Mouse (Mus musculus) cerebellum, adult 11 months (tissue): Measurements from ENCODE around the gene Polr2a.

Experiments used
- DNase-seq: peaks from one replicate; pipeline ENCODE4 v3.0.0; 2022

The Polr2a gene

DNA sequence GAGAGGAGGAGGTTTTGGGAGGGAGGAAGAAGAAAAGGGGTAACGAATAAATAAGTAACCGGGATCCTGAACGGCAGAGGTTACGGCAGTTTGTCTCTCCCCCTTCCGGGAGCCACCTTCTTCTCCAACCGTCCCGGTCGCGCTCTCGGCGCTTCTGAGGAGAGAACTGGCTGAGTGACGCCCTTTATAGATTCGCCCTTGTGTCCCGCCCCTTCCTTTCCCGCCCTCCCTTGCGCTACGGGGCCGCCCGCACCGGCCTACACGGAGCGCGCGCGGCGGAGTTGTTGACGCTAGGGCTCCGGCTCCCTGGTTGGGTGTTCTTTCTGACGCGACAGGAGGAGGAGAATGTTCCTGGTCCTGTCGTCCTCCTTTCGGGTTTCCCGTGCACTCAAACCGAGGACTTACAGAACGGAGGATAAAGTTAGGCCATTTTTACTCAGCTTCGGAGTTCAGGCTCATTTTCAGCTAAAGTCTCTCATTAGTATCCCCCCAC lies at the start of gene Polr2a:
Gene Polr2a (minus strand): TSS at position 160 of the 493 bp plus-strand sequence.
- peak; percentile 97 for DNase-seq

DNA sequence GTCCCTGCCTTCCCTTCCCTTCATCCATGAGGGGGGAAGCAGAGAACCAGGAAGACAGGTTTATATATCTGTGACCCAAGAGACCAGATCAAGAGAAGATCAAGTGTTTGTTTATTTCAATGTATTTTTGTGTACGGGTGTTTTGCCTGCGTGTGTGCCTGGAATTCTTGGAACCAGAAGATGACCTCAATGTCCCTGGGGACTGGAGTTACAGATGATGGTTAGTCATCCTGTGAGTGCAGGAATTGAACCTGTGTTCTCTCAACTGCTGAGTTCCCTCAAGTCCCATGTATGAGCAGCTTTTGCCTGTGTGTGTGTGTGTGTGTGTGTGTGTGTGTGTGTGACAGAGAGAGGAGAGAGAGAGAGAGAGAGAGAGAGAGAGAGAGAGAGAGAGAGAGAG lies 49.2 kb upstream of the Polr2a start:
- DNase-seq: no peak

DNA sequence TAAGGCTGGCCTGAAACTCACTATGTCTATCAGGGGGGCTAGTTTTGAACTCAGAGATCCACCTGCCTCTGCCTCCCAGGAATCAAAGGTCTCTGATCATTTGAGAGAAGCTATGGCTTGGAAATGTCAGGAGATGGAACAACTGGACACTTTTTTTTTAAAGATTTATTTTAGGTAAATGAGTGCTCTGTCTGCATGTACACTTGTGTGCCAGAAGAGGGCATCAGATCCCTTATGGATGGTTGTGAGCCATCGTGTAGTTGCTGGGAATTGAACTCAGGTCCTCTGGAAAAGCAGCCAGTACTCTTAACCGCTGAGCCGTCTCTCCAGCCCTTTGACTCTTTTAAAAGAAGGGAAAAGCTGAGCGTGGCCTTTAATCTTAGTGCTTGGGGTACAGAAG lies 47.9 kb upstream of the Polr2a start:
- no peak for DNase-seq

DNA sequence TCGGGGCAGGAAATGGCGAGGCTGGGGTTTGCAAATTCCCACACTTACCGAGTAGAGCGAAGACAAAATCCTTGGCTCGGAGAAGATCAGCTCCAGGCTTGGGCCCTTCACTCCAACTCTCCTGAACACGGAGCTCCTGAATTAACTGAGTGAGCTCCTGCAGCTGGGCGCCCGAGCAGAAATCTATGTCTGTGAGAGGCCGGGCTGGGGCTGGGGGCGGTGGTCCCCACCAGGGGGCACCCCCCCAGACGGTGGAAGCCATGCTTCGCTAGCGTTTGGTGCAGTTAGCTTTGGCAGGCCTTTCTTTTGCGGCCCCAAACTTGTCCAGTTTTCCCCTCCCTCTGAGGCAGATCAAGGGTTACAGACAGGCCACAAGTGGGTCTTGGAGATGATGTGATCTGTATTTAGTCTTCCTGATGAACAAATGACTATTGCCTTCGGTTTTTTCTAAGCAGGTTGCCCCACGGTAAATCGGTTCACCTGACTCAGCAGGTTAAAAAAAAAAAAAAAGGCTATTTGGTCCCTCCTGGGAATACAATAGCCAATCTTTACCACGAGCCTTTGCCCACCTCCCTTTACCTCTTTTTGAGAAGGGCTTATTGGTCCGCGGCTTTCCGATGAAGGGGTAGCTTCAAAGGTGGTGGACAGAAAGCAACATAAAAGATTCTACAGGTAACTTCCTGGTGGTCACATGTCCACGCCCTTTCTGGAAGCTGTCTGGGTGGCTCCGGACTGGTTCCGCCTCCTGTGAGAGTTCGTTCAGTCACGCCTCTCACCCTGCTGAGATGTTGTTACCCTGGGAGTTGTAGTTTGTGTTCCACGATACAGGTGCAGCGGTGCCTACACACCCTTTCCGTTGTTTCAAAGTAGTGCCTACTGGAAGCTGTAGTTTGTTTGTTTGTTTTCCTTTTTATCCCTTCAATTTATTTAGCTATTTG lies 46.8 kb upstream of the Polr2a start, which contains the start of gene Tmem102:
Gene Tmem102 (minus strand): TSS at position 653 of the 938 bp plus-strand sequence.
- DNase-seq: no peak

DNA sequence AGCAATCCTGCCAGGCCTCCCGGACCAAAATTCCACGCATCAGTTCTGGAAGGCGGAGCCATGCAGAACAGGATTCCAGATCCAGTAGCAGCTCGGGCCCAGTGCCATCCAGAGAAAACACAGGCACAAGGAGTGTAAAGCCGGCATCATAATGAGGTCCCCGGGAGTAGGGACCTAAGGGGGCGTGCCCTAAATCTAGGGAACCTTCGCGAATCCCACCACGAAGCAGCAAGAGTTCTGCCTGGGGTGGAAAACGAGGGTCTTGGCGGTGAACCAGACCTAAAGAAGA lies 46.2 kb upstream of the Polr2a start:
- DNase-seq: no peak

DNA sequence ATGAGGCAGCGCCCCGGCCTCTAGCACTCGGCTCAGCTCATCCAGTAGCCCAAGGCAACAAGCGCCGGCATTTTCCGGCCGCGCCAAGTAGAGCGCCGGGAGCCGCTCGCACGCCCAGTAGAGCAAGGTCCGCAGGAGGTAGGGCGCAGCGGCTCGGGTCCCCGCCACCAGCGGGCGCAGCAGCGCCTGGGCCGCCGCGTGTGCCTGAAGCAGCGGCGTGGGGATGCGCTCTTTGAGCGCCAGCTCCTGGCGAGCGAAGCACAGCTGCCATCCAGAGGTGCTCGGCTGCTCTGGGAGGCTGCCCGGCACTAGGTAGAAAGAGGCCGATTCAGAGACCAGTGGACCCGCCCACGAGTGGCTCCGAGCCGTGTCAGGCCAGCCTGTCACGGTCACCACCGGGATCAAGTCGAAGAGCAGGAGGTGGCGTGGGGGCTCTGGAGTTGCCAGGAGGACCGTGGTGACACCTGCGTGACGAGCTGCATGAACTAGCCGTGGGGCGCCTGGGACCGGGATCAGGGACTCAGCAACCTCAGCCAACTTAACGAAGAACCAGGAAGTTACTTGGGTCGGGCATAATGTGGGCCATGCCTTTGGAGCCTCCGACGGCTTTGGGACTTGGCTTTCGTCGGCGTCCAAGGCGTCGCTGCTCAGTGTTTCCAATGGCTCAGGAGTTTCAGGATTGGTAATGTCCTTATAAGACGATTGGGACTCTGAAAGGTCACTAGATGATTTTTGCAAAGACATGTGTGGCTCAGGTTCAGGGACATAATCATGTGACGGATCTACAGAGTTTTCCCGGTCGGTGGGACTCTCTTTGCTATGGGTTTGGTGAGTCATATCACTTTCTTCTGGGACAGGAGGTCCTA lies 45.6 kb upstream of the Polr2a start:
- no peak for DNase-seq

DNA sequence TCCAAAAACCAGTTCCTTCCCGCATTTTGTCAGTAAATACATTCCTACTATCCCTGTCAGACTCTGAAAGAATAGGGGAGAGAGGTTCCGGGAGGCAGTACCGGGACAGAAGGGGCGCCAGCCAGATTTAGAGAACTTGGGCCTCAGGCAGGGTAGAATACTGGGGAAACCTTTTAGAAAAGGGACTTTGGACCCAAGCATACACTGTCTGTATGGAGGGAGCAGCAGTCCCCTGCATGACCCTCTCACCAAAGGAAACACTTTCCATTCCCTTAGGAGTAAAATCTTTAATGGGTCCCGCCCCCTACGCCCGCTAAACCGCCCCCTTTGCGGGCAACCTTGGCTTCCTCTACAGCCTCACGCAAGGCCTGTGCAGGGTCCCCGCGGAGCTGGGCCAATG lies 44.9 kb upstream of the Polr2a start:
- DNase-seq: no peak

DNA sequence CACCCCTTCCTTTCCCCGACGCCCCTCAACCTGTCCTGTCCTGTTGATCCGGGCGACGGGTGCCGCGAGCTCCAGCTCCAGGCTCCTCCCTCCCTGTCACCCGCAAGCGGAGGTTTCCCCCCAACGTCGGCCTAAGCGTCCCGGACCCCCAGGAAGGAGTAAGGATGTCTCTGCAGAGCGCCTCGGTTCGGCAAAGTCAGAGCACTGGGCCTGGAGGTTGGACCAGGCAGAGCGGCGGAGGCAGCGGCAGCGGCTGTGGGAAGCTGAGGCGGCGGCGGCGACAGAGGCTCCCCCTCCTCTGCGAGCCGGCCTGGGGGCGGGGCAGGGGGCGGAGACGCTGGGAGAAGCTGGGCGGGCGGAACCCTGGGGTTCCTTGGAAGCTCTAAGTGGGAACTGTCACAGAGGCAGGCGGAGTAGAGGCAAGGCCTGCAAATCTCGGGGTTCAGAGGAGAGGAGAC lies 44.2 kb upstream of the Polr2a start:
- DNase-seq: no peak

DNA sequence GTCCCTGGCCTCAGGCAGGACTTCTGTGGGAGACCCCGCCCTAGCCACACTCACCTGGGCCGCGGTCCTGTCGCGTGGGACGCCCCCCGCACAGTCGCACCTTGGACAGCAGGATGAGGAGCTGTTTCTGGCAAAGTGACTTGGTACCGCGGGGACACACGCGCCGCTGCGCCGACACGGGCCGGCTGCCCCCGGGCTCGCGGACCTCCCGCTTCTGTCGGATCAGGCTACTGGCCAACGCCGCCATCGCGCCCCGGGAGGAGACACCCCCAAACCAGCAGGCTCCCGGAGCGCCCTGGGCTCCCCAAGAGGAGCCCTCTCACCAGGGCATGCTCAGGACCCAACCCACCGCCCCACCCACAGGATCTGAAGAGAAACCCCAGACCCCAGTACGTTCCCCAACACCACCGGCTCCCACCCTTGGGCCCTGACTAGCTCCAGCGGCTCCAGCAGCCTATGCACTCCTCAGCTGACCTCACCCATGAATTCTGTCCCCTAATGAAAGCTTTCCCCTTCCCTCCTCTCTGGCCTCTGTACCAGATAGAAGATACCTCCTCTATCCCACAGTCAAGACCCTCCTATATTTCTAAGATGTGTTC lies 43.0 kb upstream of the Polr2a start, which contains the start of gene Fgf11:
Gene Fgf11 (minus strand): TSS at position 479 of the 599 bp plus-strand sequence.
- DNase-seq: no peak

DNA sequence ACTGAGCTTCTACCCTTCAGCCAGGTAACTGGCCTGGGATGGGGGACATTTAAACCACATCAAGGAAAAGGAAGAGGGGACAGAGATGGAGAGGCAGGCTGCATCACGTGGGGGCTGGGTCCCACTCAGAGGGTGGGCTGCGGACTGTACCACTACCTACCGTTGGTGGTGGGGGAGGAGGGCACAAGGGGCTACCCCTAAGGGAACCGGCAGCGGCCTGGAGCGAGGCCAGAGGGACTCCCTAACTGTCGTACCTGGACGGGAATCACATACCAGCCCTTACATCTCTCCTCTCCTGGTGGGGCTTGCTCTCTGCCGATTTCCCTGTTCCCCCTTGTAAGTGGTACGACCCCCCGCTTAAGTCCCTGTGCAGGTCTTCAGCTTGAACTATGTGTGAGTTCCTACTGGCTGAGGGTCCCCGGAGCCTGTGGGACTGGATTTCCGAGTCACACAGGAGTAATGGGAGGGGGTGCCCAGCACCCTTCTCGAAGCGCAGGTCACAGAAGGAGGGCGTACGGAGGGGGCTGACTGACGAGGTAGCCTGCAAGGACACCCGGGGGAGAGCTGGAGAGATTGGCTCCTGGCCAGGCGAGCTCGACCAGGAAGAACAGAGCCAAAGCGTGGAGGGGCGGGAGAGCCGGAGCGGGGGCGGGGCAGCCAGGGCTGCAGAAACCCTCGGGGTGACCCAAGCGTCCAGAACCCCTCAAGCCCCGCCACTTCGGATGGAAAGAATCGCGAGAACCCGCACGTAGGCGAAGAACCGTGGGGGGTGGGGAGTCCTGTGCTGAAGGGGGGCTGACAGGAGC lies 42.2 kb upstream of the Polr2a start:
- DNase-seq: no peak

DNA sequence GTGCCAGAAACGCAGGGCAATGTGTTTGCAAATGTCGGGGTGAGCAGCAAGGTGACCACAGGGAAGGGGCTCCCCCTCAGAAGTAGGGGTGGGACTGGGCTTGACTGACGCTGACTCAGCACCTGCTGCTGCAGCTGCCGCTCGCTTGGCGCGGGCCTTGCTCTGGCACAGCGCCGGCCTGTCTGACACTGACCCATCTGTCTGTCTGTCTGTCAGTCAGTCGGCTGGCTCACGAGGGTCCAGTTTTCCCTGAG lies 41.6 kb upstream of the Polr2a start:
- no peak for DNase-seq

DNA sequence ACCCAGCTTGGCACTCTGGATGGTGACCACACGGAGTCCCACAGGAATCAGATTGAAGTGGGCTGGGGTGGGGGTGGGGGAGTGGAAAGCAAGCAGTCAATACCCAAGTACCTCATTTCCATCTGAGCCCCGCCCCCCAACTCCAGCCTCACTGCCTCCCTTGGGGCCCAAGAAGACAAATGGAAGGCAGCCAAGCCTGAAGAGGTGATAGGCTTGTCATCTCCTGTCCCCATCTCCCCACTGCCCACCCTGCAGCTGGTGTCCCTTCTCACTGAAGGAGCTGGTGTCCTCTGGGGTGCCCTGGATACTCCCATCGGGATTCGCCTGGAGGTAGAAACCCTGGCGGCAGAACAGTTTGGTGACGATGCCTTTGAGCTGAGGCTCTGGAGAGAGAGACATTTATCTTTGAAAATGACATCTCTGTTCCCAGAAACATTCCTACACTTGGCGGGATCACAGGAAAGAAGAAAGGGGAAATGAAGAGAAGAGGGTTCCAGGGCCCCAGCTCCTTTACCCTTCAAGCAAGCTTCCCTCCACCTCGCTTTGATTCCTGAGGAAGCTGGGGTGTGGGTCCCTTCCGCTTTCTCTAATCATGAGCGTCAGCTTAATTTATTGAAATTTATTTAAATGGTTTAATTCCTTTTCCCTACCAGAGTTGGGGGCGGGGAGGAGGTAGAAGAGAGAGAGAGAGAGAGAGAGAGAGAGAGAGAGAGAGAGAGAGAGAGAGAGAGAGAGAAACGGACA lies 41.1 kb upstream of the Polr2a start:
- no peak for DNase-seq

DNA sequence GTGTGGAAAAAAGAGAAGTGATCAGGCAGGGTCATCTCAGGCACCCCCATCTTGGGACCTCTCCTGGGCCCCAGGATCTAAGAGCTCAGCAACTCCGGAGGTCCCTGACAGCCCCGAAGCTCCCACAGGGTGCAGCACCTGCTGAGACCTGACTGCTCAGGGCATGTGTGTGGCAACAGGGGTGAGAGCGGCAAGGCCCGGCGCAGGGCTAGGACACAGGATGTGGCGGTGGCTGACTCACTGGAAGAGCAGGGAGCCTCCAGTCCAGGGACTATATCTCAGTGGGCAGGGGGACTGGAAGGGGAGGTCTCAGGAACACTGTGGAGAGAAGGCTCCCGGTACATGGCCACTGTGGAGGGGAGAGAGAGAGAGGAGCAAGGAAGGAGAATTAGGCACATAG lies 39.5 kb upstream of the Polr2a start:
- DNase-seq: no peak

DNA sequence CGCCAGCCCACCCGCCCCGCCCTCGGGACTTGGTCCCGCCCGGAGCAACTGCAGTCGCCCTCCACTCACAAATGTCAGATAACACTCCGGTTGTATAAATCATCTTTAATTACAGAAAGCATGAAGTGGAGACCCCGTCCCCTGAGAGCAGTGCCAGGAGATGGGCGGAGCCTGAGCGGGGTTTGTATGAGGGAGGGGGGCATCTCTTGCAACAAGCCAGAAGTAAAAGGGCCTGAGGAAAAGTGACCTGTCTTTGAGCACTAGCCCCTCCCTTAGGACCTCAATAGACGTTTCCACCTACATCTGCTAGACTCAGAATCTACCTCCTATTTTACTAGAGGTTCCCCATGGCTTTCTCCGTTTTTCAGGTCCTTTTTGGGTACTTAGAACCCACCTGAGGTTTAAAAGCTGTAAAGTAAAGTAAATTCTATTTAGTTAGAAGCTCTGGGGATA lies 37.6 kb upstream of the Polr2a start:
- DNase-seq: no peak

DNA sequence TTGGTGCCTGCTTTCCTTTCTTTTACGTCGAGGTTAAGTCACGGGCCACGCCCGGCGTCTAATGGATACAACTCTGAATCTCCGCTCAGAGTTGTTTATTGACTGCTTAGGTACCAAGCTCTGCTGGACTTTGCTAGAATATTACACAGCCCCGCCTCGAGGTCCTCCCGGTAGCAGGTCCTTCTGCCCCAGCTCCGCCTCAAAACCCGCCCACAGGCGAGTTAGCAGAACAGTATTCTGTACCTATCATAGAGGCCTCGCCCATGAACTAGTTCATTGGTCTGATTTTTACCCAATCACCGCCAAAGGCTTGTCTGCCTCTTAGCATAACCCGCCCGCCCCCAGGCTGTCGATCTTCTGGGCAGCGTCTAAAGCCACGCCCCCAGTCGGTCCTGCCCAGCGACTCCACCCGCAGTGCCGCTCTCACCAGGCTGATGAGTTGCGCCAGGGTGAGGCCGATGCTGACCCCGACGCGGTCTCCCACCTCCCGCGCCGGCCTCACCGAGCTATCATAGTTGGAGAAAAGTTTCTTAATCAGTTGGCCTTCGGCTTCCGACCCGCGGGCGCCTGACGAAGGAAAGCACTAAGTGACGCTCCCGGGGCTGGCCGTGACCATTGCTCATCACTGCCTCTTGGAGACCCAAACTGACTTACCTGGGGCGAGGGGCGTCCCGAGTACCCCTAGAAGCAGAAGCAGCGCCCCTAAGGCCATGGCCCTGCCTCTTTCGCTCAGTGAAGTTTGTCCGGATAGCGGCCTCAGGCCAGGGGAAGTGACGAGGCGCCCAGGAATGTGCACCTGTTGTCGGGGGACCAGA lies 36.9 kb upstream of the Polr2a start, which contains the start of gene Chrnb1:
Gene Chrnb1 (minus strand): TSS at position 776 of the 815 bp plus-strand sequence.
- peak; percentile 80 for DNase-seq

DNA sequence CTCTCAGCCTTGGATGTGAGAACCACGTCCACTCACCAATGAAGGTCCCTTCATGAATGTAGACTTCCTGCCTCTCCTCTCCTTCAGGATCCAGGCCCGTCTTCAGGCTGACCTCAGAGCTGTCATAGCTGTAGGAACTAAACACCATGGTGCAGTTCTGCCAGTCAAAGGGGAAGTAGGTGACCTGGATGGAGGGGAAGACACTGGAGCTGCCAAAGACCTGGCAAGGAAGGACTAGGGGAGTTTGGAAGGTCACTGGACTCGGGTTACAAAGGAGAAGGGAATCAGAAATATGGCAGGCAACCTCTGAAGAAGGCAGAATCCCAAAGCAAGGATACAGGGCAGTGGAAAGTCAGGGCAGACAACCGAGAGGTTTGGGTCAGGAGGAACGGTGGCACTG lies 35.0 kb upstream of the Polr2a start:
- DNase-seq: no peak

DNA sequence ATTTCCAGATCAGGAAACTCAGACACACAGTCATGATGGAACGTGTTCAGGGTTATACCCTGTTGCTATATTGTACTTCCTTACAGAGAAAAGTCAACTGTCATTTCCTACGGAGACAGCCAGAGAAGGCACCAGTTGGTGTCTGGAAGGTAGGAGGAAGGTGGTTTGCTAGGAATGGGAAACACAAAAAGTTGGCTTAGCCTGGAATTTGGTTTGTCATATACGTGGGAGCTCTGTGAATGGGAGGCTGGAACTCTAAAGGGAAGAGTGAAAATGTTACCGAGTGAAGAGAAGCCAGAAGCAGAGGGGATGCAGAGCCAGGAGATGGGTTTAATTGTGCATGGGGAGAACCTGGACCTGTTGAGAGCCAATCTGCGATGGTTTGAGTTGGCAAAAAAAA lies 33.0 kb upstream of the Polr2a start:
- DNase-seq: no peak

DNA sequence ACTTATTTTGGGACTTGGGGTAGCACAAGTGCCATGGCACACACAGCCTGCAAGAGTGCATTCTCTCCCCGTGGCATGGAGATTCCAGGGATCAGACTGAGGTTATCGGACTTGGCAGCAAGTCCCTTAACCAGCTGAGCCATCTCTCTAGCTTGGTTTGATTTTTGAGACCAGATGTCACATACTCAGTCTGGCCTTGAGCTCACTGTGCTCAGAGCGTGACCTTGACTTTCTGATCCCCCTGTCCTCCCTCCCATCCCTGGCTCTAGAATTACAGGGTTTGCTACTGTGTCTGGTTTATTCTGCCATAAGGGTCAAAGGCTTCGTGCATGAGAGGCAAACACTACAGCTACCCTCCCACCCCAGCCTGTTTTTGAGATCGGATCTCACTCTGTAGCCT lies 31.0 kb upstream of the Polr2a start:
- no peak for DNase-seq

DNA sequence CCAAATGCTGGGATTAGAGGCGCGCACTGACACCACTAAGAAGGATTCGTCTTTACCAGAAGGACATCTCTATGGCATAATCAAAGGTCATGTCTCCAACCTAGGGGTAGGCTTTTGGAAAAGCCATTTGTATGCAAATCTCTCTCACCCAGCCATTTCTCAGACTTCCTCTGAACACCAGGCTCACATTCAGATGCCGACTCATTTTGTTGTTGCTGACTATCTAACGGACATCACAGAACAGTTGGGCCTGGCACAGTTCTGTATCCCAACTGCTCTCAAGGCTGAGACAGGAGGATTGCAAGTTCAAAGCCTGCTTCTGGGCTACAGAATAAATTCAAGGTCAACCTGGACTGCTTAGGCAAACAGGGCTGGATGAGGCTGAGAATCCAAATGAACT lies 28.9 kb upstream of the Polr2a start:
- DNase-seq: no peak

DNA sequence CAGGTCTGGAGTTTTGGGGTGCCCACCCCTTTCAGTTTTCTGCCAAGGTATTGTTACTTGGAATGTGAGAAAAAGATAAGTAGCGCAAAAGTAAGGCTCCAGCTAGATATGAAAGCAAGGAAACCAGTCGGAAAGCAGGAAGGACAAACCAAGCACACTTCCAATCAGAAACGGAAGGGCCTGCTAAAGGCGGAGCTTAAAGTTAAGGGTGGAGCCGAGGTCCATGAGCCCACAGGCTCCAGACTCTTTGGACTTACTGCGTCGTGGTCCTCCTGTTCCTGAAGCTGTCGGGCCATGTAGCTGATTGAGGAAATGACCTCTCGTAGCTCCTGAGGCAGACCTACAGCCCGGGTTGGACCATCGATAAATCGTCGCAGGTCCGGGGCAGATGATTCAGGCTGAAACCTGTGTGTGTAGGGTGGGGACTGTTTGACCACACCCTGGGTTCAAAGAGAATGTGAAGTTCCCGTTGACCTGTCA lies 26.4 kb upstream of the Polr2a start:
- DNase-seq: no peak

DNA sequence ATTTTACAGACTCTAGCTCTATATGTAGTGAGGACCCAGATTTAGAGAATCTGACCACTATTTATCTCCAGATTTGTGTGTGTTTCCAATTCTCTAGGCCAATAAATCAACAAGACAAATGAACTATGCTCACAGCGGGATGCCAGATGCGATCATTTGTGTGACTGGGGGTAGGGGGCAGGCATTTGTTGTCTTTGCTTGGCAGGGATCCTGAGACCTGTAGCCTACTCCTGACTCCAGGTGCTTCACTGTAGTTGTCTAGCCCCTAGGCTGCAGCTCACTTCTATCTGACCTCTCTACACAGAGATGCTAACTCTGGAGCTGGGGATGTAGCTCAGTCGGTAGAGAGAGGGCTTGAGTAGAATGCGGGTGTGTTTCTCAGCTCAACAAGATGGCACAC lies 23.4 kb upstream of the Polr2a start:
- DNase-seq: no peak
